Mouse (Mus musculus): Measurements from ENCODE around the gene Gcn1l1.
"Not testable (repeated sequence)": the region's sequence is repeated elsewhere in the genome, so short reads cannot be mapped to it uniquely, and the experiment has no call there.

The Gcn1l1 gene

GRCm38 (mm10) chr5:115564737-115565393, at the start of gene Gcn1l1:
TSS of gene Gcn1l1 (plus strand) at chr5:115565254.
- DNase-seq: peak; percentile 79

DNA sequence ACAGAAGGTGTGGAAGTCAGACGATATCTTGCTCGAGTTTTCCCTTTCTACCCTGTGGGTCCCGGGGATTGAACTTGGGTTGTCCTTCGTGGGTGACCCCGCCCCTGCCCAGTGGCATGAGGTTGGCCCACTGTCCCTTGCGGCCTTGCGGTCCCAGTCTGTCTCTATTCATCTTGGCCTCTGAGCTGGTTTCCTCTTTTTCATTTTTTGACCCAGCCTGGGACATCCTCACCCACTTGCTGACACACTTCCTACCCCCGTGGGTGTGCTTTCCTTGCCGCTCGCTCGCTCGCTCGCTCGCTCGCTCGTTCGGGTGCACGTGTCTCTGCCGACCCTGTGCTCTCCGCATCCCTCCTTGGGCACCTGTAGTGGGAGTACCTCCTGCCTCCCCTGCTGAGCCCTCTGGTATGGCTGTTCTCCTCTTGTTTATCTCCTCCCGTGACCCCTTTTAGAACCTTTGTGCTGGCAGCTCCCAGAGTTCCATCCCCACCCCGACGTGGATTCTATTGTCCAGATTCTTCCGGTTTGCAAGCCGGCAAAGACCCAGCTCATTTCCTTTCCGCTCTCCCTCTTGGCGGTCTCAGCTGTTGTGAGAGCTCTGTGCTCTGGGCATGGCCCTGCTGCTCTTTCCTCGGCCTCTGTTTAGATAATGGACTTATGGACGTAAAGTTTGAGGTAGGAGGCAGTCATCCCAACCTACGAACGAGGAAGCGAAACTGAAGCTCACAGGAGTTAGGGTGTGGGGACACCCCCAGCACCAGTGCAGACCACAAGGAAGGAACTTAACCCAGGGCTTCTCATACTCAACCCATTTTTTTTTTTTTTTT, 48.8 kb upstream of the Gcn1l1 start:
- DNase-seq: peak; percentile 60

- no peak for DNase-seq
These were observed 48.1 kb upstream of the Gcn1l1 start for GRCm38 (mm10) chr5:115516908-115517307.

- peak; percentile 32 for DNase-seq
These were observed 47.6 kb upstream of the Gcn1l1 start for GRCm38 (mm10) chr5:115517501-115517900.

- not testable (repeated sequence) for DNase-seq
These were observed 46.8 kb upstream of the Gcn1l1 start for GRCm38 (mm10) chr5:115518214-115518613.

DNA sequence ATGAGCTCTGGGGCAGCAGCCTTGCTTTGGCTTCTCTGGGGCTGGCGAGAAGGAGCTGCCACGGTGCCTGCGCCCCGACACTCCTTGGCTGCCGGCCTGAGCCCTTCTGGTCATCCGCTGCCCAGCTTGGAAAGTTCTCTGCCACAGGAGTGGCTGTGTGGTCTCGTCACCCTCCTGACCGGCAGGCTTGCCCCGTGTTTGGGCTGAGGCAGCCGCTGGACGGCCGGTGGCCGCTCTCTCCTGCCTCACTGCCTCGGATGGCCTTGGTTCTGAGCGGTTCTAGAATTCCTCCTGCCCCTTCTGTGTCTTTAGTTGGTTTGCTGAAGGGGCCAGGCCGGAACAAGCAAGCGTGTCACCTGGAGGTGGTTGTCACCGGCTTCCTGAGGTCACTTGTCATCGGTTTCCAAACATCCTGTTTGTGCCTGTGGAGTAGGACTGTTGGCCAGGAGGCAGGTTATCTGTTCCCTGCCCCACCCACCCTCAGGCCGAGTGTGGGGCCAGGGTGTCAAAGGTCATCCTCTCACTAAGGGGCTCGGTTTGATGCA, 44.7 kb upstream of the Gcn1l1 start:
- no peak for DNase-seq

GRCm38 (mm10) chr5:115521553-115522461, 43.2 kb upstream of the Gcn1l1 start:
- DNase-seq: peak; percentile 75

GRCm38 (mm10) chr5:115522531-115522930, 42.5 kb upstream of the Gcn1l1 start:
- no peak for DNase-seq

- no peak for DNase-seq
These were observed 42.0 kb upstream of the Gcn1l1 start for GRCm38 (mm10) chr5:115522981-115523499.

DNA sequence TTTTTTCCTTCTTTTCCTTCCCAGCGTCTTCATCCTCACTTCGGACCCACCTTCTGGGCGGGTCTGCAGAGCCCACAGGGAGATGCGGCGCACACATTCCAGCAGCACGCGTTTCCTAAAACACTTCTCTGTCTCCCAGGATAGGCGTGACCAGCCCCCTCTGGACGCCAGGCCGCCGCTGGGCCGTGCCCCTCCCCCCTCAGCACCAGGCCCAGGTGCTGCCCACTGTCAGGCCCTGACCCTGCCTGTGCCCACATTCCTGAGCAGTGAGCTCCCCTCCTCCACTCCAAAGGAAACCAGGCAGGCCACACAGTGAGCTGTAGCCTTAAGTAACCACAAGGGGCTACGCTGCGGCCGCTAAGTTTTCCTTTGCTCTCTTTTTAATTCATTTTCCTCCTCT, 41.1 kb upstream of the Gcn1l1 start:
- no peak for DNase-seq

DNA sequence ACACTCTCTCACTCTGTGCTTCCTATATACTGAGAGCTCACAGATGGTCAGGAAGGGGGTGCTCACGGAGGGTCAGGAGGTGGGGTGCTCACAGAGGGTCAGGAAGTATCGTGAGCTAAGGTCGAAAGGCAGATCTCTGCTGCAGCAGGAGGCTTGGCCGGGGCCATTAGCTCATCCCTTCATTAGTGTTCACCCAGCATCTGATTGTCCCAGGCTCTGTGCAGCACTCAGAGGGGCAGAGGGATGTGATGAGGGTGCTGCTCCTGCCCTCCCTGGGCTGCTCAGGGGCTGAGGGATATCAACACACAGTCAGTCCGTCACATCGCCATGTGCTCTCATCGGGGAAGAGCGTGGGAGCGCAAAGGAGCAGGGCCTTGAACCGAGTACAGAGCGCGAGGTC, 40.6 kb upstream of the Gcn1l1 start:
- DNase-seq: no peak

DNA sequence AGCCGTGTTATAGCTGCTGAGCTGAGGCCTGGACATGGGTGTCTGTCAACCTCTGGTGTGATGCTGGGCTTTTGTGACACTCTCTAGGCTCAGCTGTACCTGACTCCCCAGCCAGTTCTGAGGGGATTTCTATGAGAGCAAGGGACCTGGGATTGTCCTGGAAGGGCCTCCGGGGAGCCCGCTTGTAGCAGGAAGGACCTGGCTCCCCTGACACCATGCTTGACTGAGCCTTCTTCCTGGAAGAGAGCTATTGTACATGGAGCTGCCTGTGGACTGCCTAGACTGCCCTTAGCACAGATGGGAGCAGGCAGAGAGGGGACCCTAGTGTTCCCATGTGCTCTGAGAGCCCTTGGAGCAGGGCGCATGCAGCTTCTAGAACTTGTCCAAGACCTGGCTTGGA, 39.6 kb upstream of the Gcn1l1 start:
- no peak for DNase-seq

DNA sequence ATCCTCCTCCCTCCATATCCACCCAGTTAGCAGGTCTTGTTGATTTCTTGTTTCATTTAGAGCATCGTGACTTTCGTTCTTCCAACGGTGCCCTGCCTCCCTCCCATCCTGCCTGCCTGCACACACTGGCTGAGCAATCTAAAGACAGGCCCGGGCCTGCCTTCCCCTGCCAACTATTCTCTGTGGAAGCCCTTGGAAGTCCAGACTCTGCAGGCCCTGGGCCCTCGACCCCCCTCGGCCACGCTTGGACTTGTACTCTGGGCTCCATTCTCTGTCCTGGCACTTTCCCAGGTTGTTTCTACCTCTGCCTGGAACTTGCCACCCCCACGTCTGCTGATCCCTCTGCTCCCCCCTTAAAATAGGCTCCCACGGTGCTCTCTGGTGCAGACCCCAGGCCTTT, 39.1 kb upstream of the Gcn1l1 start:
- no peak for DNase-seq

GRCm38 (mm10) chr5:115526456-115527202, 38.4 kb upstream of the Gcn1l1 start:
- no peak for DNase-seq

DNA sequence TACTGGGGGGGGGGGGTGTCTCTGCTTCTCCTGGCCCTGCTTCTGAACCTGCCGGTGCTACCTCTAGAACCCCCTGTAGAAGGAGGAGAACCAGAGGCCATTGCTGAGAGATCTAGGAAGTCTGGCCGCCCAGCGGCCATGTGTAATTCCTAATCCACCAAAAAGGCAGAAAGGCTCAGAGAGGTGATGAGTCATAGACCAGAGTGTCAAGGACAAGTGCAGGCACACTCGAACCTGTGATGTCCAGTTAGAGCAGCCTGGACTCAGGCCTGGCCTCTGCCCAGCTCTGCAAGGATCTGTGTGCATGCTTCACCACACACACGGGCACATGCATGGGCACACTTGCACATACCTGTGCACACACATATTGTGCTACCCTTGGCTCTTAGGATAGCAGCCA, 36.9 kb upstream of the Gcn1l1 start:
- no peak for DNase-seq

DNA sequence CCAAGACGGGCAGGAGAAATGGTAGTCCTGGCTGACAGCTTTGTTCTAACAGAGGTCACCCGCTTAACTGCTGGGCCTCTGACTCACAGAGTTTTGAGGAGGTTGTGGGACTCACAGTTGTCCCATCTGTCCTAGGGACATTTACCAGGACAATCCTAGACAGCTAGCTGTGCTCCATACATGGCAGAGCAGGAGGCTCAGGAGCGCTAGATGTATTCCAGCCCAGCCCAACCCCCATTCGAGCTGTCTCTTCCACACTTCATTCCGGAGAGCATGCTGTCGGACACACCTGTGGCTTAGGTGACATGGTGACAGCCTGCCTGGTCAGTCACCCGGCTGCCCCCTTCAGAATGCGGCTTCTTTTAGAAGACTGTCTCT, 35.7 kb upstream of the Gcn1l1 start:
- no peak for DNase-seq

- no peak for DNase-seq
These were observed 35.2 kb upstream of the Gcn1l1 start for GRCm38 (mm10) chr5:115529742-115530446.

- DNase-seq: peak; percentile 72
These were observed 34.6 kb upstream of the Gcn1l1 start for GRCm38 (mm10) chr5:115530447-115530809.

GRCm38 (mm10) chr5:115531671-115532270, 33.3 kb upstream of the Gcn1l1 start:
- peak; percentile 55 for DNase-seq

DNA sequence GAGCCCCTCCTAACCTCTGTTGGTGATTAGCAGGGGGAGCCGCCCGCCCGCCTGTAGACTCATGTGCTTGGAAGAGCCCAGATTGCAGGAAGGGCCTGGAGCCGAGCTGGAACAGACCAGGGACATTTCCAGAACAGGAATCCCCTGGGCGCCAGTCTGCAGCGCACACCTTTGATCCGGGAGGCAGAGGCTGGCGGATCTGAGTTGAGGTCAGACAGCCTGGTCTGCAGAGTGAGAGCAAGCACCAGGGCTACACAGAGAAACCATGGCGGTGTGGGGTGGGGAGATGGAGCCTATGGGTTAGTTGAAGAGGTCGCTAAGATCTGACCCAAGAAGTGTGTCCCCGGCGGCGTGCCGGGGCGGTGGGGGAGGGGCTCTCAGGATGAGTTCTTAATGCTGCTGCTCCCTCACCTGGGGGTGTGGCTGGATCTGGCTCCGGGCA, 30.7 kb upstream of the Gcn1l1 start:
- DNase-seq: peak; percentile 44

DNA sequence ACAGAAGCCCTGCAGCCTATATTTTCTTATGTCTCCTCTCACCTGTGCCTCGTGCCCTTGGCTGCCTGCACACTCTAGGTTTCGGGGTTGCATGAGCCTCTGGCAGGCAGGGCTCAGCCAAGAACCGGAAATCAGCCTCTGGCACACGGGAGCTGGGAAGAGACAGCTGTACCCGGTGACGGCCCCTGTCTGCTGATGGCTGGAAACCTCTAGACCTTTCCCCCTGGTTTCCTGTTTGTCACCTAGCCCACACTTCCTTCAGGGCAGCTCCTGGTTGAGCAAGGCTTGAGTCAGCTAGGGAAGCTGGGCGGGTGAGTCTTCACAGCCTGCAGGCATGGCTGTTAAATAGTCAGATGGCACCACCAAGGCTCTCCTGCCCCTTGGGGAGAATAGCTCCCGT, 30.2 kb upstream of the Gcn1l1 start:
- DNase-seq: peak; percentile 56
